ENCODE assay signal across 24 mouse cellular contexts in the genomic region with DNA sequence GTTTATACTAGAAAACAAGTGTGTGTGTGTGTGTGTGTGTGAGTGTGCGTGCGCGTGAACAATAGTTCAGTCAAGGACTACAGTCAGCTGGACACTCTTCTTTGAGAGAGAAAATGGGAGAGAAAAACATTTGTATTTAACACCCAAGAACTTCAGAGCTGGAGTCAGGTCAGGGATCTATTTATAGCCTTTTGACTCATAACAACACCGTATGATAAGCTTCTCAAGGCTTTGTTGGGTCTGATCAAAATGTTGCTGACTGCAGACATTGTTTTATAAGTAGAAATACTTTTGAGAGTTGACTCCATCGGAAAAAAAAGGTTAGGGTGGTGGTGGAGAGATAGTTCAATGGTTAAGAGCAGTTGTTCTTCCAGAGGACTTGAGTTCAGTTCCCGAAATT.
"Had no signal": no experiment of that assay in that cellular context is flagged by ENCODE, and none has a peak within 500 bp of the region (broad histone marks: within the 10 kb centered on the region; RNA-seq: fewer than 3 reads in every experiment).

No protein-coding gene starts in this region.

- H3K4me2 ChIP-seq: limb, embryonic 12.5 days; limb, embryonic 15.5 days; liver, embryonic 11.5 days; lung, embryonic 14.5 days; midbrain, embryonic 12.5 days; midbrain, embryonic 15.5 days; neural tube, embryonic 12.5 days; neural tube, embryonic 15.5 days had no signal

- H3K9me3 ChIP-seq: limb, embryonic 12.5 days; limb, embryonic 15.5 days; midbrain, embryonic 12.5 days; midbrain, embryonic 15.5 days; neural tube, embryonic 12.5 days; neural tube, embryonic 15.5 days had no signal

- H3K4me3 ChIP-seq: left cerebral cortex, adult 2 months; limb, embryonic 12.5 days; limb, embryonic 15.5 days; midbrain, embryonic 12.5 days; midbrain, embryonic 15.5 days; neural tube, embryonic 12.5 days; neural tube, embryonic 15.5 days had no signal

- H3K9ac ChIP-seq: limb, embryonic 12.5 days; limb, embryonic 15.5 days; liver, embryonic 14.5 days; liver, postnatal 0 days; lung, embryonic 14.5 days; midbrain, embryonic 12.5 days; midbrain, embryonic 15.5 days; neural tube, embryonic 12.5 days; neural tube, embryonic 15.5 days had no signal

- ATAC-seq: liver, postnatal 0 days; lung, postnatal 0 days; midbrain, embryonic 15.5 days had no signal

- H3K27me3 ChIP-seq: limb, embryonic 12.5 days; limb, embryonic 15.5 days; midbrain, embryonic 12.5 days; midbrain, embryonic 15.5 days; neural tube, embryonic 12.5 days; neural tube, embryonic 15.5 days had no signal

- H3K27ac ChIP-seq: left cerebral cortex, adult 2 months; limb, embryonic 12.5 days; limb, embryonic 15.5 days; liver, embryonic 14.5 days; macrophage; midbrain, embryonic 12.5 days; midbrain, embryonic 15.5 days; neural tube, embryonic 12.5 days; neural tube, embryonic 15.5 days; stomach, postnatal 0 days had no signal

- DNase-seq: kidney, postnatal 10 days; kidney, postnatal 36 days; layer of hippocampus, postnatal 36 days; left cerebral cortex, postnatal 4 days; liver, postnatal 0 days; lung, embryonic 14.5 days; right cerebral cortex, adult 18-20 months; right cerebral cortex, postnatal 14 days; right cerebral cortex, postnatal 4 days; thymus, adult 2 months; thymus, postnatal 14 days; thymus, postnatal 4 days had no signal

- H3K36me3 ChIP-seq: limb, embryonic 12.5 days; limb, embryonic 15.5 days; midbrain, embryonic 12.5 days; midbrain, embryonic 15.5 days; neural tube, embryonic 12.5 days had no signal
